Mouse (Mus musculus): ENCODE measurements around the gene Ncoa1. TPM values are rescaled to one million over a fixed set of nuclear protein-coding genes. Genes with fewer than 3 reads are reported as not detected.

Gene Ncoa1
- 10 to 100 TPM; 22.2 to 22.5 TPM for total RNA-seq (2021)
- long read RNA-seq, experiment 1, full-length matches to known transcripts, result 3 of 17 reads
- long read RNA-seq, experiment 1, partial matches to known transcripts, result 9 of 17 reads
- long read RNA-seq, experiment 1, other reads (novel, unspliced or antisense), result 5 of 17 reads
- long read RNA-seq, experiment 2, full-length matches to known transcripts, result 4 of 15 reads
- long read RNA-seq, experiment 2, partial matches to known transcripts, result 5 of 15 reads
- long read RNA-seq, experiment 2, other reads (novel, unspliced or antisense), result 6 of 15 reads

GRCm38 (mm10) chr12:4476832-4477671, at the start of gene Ncoa1:
Ncoa1 (minus strand) TSS chr12:4477182.
- intact Hi-C loops (cut with DNase I), result loop anchor here (2.0 to 5.0 kb wide), 2 partner anchors 48 to 70 kb away; no protein-coding TSS in a partner anchor

GRCm38 (mm10) chr12:4524546-4524945, 47.6 kb upstream of the Ncoa1 start:
- peak; percentile 19 to 31 for DNase-seq
- intact Hi-C loops (cut with DNase I), result loop anchor here (2.0 kb wide), 1 partner anchor 48 kb away; the partner anchor contains the start of gene Ncoa1

More at GRCm38 (mm10) chr12:4476832-4477671, at the start of gene Ncoa1:
- DNase-seq, result peak; percentile 55 to 72

- DNase-seq, result no peak
- intact Hi-C loops (cut with DNase I), result loop anchor here (2.0 kb wide), 1 partner anchor 47 kb away; the partner anchor contains the start of gene Ncoa1
These were observed 46.8 kb upstream of the Ncoa1 start for GRCm38 (mm10) chr12:4523688-4524298.

- peak; percentile 42 to 52 for DNase-seq
- intact Hi-C loops (cut with DNase I), result no loop called here
These were observed 46.2 kb upstream of the Ncoa1 start for GRCm38 (mm10) chr12:4523208-4523607.

GRCm38 (mm10) chr12:4518957-4519356, 42.0 kb upstream of the Ncoa1 start:
- no peak for DNase-seq
- intact Hi-C loops (cut with DNase I), result no loop called here

GRCm38 (mm10) chr12:4509591-4510061, 32.6 kb upstream of the Ncoa1 start:
- intact Hi-C loops (cut with DNase I), result no loop called here
- peak; percentile 19 to 28 for DNase-seq

GRCm38 (mm10) chr12:4508182-4508581, 31.2 kb upstream of the Ncoa1 start:
- intact Hi-C loops (cut with DNase I), result no loop called here
- DNase-seq, result no peak

- intact Hi-C loops (cut with DNase I), result no loop called here
- no peak for DNase-seq
These were observed 30.5 kb upstream of the Ncoa1 start for GRCm38 (mm10) chr12:4507461-4507860.

GRCm38 (mm10) chr12:4506810-4507430, 29.9 kb upstream of the Ncoa1 start:
- intact Hi-C loops (cut with DNase I), result no loop called here
- no peak for DNase-seq

- DNase-seq, result no peak
- intact Hi-C loops (cut with DNase I), result no loop called here
These were observed 28.3 kb upstream of the Ncoa1 start for GRCm38 (mm10) chr12:4505298-4505697.

- intact Hi-C loops (cut with DNase I), result no loop called here
- DNase-seq, result no peak
These were observed 26.8 kb upstream of the Ncoa1 start for GRCm38 (mm10) chr12:4503673-4504326.

GRCm38 (mm10) chr12:4501916-4502315, 24.9 kb upstream of the Ncoa1 start:
- no peak for DNase-seq
- intact Hi-C loops (cut with DNase I), result no loop called here

- intact Hi-C loops (cut with DNase I), result no loop called here
- DNase-seq, result no peak
These were observed 23.5 kb upstream of the Ncoa1 start for GRCm38 (mm10) chr12:4500516-4500915.

GRCm38 (mm10) chr12:4499651-4500175, 22.7 kb upstream of the Ncoa1 start:
- intact Hi-C loops (cut with DNase I), result no loop called here
- no peak for DNase-seq

- intact Hi-C loops (cut with DNase I), result no loop called here
These were observed 11.4 kb upstream of the Ncoa1 start for GRCm38 (mm10) chr12:4488411-4488810.

GRCm38 (mm10) chr12:4483386-4483785, 6.4 kb upstream of the Ncoa1 start:
- intact Hi-C loops (cut with DNase I), result no loop called here
- no peak for DNase-seq

More at GRCm38 (mm10) chr12:4488411-4488810, 11.4 kb upstream of the Ncoa1 start:
- DNase-seq, result peak; percentile 62 to 74

GRCm38 (mm10) chr12:4481687-4482086, 4.7 kb upstream of the Ncoa1 start:
- intact Hi-C loops (cut with DNase I), result no loop called here
- DNase-seq, result no peak

- intact Hi-C loops (cut with DNase I), result no loop called here
These were observed 3.3 kb upstream of the Ncoa1 start for GRCm38 (mm10) chr12:4480250-4480649.

GRCm38 (mm10) chr12:4479171-4479881, 2.3 kb upstream of the Ncoa1 start:
- intact Hi-C loops (cut with DNase I), result loop anchor here (5.0 kb wide), 1 partner anchor 68 kb away; no protein-coding TSS in a partner anchor
- no peak for DNase-seq

More at GRCm38 (mm10) chr12:4480250-4480649, 3.3 kb upstream of the Ncoa1 start:
- no peak for DNase-seq

Measured in gastrocnemius, postnatal 36 days (tissue).